Mouse (Mus musculus): ENCODE measurements around the gene Hat1. TPM values are rescaled to one million over a fixed set of nuclear protein-coding genes. Genes with fewer than 3 reads are reported as not detected.

The Hat1 gene
- 23.9 and 26.3 TPM in 2 replicates for polyA plus RNA-seq (2021; fragmentation: Nextera tagmentation)
- long read RNA-seq, experiment 1, transcript Hat1-201 (11 exons, 1,576 nt), result major isoform, 85 of 94 reads
- long read RNA-seq, experiment 1, partial matches to known transcripts, result 6 of 94 reads
- long read RNA-seq, experiment 1, other reads (novel, unspliced or antisense), result 3 of 94 reads
- long read RNA-seq, experiment 2, transcript Hat1-201 (11 exons, 1,576 nt), result major isoform, 32 of 38 reads
- long read RNA-seq, experiment 2, partial matches to known transcripts, result 6 of 38 reads
- long read RNA-seq, experiment 2, other reads (novel, unspliced or antisense), result 0 of 38 reads

DNA sequence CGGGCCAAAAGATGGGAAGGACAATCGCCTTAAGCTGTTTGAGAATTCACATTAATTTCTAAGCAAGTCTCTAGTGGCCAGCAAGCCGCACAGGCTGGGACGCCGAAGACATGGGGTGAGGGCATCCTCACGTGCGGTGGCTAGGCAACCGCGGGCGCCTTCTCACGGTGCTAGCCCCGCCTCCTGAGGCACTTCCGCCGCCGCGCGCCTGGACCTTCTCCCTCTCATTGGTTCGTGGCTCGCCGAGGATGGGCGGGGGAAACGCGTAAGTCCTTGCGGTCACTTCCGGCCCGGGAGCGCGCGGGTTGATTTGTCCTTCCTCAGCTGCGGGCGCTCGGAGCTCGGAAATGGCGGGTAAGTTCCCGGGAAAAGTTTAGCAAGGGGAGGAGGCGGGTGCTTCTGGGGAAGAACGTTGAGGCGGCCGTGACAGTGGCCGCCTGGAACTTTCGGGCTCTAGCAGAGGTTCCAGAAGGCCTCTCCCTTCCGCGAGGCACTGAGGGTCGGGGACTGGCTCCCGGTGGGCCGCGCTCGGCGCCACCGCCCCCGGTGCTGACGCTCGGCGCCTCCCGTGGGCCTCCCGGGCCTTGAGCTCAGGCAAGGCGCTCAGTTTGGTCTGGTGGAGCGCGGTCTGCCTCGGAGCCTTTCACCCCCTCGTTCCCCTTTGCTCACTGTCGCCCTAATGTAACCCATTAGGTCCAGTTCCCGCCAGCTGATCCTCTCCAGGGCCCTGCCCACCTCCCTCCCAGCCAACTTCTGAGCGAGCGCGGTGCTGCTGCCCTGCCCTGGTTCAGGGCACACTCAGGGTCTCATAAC, at the start of gene Hat1:
TSS of gene Hat1 (plus strand) at position 8 of the 813 bp plus-strand sequence.

DNA sequence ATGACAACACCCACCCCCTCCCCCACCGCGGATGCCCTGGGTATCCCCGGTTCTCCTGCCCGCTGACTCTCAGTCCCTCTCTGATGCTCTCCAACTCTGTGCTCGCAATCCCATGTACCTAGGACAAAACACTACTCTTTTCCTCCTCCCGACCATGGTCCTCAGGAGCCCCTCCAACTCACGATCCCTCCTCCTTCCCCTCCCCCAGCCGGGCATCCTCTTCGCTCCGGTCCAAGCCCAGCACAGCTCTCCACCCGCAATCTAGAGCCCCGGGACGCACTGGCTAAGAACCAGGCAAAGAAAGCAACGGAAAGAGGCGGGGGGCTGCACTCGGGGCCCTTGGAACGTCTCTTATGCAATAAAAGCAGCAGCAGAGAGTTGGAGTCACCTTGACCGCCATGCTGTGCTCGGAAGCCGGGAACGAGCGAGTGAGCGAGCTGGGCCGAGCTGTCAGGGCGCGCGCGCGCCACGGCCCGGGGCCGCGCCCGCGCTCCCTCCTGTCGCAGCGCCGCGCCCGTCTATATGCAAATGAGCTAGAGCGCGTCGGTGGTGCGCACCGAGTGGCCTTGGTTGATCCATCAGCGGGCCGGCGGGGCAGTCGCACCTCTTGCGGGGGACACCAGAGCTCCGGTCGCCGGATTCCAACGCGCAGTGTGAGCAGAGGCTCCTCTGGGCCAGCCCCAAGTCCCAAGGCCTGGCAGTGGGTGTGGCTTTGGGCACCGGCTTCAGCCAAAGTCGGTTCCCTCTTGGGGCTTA, 21.5 kb upstream of the Hat1 start, which contains the start of gene Slc25a12:
TSS of gene Slc25a12 (minus strand) at position 625 of the 756 bp plus-strand sequence.

DNA sequence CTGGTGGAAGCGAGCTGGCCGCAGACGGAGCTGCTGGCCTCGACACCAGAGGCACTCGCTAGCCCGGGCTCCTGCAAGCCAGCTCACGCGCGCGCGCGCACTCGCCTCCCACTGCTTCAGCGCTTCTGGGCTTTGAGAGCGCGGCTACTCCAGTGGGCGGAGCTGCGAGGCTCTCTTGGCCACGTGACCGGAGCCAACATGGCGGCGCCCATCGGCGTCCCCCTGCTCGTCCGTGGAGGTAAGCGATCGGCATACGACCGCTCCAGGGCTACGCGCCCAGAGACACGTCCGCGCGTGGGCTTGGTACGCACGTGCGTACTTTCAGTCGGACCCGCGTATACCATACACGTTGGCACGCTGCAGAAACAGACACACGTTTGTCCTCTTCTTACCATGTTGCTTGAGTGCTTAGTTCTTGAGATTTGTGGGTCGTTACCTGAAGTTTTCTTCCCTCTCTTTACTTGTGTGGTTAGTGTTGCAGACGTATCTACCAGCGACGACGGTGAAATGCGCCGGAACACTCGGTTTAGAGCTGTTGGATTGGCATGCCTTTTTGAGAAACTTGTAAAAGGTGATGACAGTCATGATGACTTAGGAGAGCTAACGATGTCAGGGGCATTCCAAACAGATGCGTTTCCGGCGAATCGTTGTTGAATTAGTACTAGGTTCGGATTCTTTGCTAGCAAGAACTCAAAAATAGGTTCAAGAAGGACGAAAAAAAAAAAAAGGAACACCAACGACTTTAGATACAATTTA, 64.6 kb downstream of the Hat1 start, which contains the start of gene Metap1d:
TSS of gene Metap1d (plus strand) at position 116 of the 756 bp plus-strand sequence.

Other genes with a start within 250 kb of the Hat1 start
- gene Dync1i2, start 177.3 kb upstream of the Hat1 start, polyA plus RNA-seq (2021; fragmentation: Nextera tagmentation), result 65.6 and 69.7 TPM in 2 replicates
- 120 and 145 TPM in 2 replicates for gene Slc25a12, start 21.2 kb upstream of the Hat1 start, polyA plus RNA-seq (2021; fragmentation: Nextera tagmentation)
- 12.7 and 13.7 TPM in 2 replicates for gene Metap1d, start 64.3 kb downstream of the Hat1 start, polyA plus RNA-seq (2021; fragmentation: Nextera tagmentation)
- gene Dlx1, start 139.2 kb downstream of the Hat1 start, polyA plus RNA-seq (2021; fragmentation: Nextera tagmentation), result 10.4 and 16.8 TPM in 2 replicates
- 2.8 and 5.4 TPM in 2 replicates for gene Dlx2, start 157.8 kb downstream of the Hat1 start, polyA plus RNA-seq (2021; fragmentation: Nextera tagmentation)